In the genomic region with DNA sequence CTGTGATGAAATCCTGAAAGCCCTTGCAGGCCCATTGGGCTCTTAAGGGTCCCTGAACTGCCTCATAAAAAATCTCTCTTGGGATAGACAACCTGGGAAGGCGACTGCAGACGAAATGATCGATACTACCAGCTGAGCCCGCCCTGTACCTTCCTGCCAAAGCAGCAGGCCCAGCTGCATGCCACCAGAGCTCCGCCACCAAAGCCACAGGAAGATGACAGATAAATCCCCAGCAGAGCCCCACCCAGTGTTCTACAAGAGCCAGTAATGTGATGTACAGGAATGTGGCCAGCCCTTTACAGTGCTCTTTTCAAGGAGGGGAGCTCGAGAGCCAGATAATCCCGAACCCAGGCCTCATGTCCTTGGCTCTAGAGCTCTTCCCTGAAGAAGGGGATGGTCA, we compare ENCODE assay signal across 14 mouse cellular contexts.
DNase-seq lines count a peak whose midpoint lies in the region; ATAC-seq and TF ChIP-seq lines count a peak whose summit lies in the region.
"Had no signal": no experiment of that assay in that cellular context is flagged by ENCODE, and none has a peak within 500 bp of the region (broad histone marks: within the 10 kb centered on the region; RNA-seq: fewer than 3 reads in every experiment).

No protein-coding gene starts in this region.

- no peaks in the 10 kb centered on the region for H3K36me3 ChIP-seq in myocyte (ENCODE audit: control insufficient read depth, insufficient read depth)
- H3K36me3 ChIP-seq: intestine, embryonic 15.5 days had no signal

- no peaks in the 10 kb centered on the region for H3K79me2 ChIP-seq in myocyte (ENCODE audit: control insufficient read depth, insufficient read depth)

- ATAC-seq in monocyte, adult 5-6 weeks (replicated peaks; ENCODE audit: insufficient number of reproducible peaks, low FRiP score, low TSS enrichment, poor library complexity, severe bottlenecking): no peak
- ATAC-seq: intestine, embryonic 15.5 days; midbrain, embryonic 16.5 days; Patski had no signal

- H3K27me3 ChIP-seq in myocyte (ENCODE audit: control insufficient read depth, insufficient read depth, insufficient read length): peaks cover 10% of the 10 kb centered on the region
- H3K27me3 ChIP-seq: intestine, embryonic 15.5 days had no signal

- H3ac ChIP-seq in myocyte (ENCODE audit: control insufficient read depth, insufficient read length): no peak overlapping the region

- DNase-seq in adrenal gland, postnatal 14 days: peak; percentile 22
- no peak for DNase-seq in adrenal gland, postnatal 25 days
- DNase-seq in spleen, postnatal 36 days (ENCODE audit: low spot score in 2 of 2): peak; percentile 30 to 42
- no peak for DNase-seq in spleen, adult 12 weeks (ENCODE audit: low spot score)
- DNase-seq in thymus, postnatal 36 days: peak; percentile 61 to 70
- DNase-seq in yolk sac, embryonic 10.5 days (ENCODE audit: low spot score): no peak
- DNase-seq: B cell, adult 2 months; liver had no signal

- no peak overlapping the region for H3K4me3 ChIP-seq in myocyte
- H3K4me3 ChIP-seq: intestine, embryonic 15.5 days; left cerebral cortex, adult 2 months had no signal

- H3K4me2 ChIP-seq in myocyte (ENCODE audit: low read depth): no peak overlapping the region
- H3K4me2 ChIP-seq: intestine, embryonic 15.5 days had no signal

- TF ChIP-seq POLR2A in myocyte (IDR thresholded peaks at IDR 0.05; ENCODE audit: insufficient read length, low read depth): no peak

TF ChIP-seq in myocyte, 11 proteins besides CTCF, POLR2A, EP300 and RAD21:
- TF ChIP-seq MYOG (IDR thresholded peaks at IDR 0.05; ENCODE audit: control insufficient read depth in 1 of 3, insufficient read depth in 1 of 3, insufficient read length in 2 of 3, low read depth in 2 of 3) (no peak), MYOD1 (IDR thresholded peaks at IDR 0.05; ENCODE audit: control insufficient read depth in 1 of 3, insufficient read length in 2 of 3, low read depth in 2 of 3) (peak in 1 of 3 experiments; percentile 56), TCF3 (IDR thresholded peaks at IDR 0.05; ENCODE audit: insufficient read length, low read depth) (peak; percentile 4), TCF12 (IDR thresholded peaks at IDR 0.05; ENCODE audit: insufficient read depth, poor library complexity, severe bottlenecking) (peak; percentile 16)

Comparison
In these comparisons a context has a peak if more than half of its experiments do, and no peak if none do; other contexts are left out.
1. DNase-seq: peak in adrenal gland, postnatal 14 days (single experiment), spleen, postnatal 36 days (2 of 2) and thymus, postnatal 36 days (2 of 2); none in adrenal gland, postnatal 25 days (single experiment), spleen, adult 12 weeks (single experiment) and yolk sac, embryonic 10.5 days (single experiment).